Mouse (Mus musculus): ENCODE data around the gene Pole. TPM values are rescaled to one million over a fixed set of nuclear protein-coding genes. Genes with fewer than 3 reads are reported as not detected.
A peak's percentile ranks its signal among the peaks of the same experiment; 100 is the strongest.

The Pole gene
- 1.3 and 1.6 TPM in 2 replicates for polyA plus RNA-seq (2012; rRNA removed)

DNA sequence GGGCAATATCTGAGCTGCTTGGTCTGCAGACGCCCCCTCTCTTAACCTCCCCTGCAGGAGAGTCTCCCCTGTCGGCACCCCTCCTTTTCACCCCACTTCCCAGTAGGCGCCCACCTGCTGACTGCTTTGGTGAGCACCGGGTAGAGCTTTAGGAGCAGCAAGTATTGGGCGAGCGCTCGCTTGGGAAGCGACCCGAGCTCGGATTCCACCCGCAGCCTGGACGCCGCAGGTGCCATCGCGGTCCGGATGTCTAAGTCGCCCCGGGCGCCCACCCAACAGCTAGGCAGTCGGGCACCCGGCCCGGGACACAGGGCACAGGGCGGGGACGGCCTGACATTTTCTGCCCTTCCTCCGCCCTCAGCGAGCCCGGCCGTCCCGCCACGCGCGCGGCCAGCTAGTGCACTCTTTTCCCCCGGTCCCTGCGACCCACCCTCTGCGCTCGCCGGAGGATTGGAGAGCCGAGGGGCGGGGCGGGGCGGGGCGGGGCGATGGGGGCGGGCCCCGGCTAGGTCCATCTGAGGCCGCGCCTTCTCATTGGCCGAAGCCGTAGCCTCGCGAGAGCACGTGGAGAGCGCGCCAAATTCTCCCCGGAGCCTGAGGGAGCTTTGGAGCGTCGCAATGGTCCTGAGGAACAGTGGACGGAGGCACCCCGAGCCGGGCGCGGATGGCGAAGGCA lies at the start of gene Pole, which contains the start of gene Pxmp2:
TSS of gene Pole (plus strand) at position 537 of the 676 bp plus-strand sequence.
TSS of gene Pxmp2 (minus strand) at position 417 of the 676 bp plus-strand sequence.
- no peaks in the 10 kb centered on the region for H3K27me3 ChIP-seq (ENCODE audit: control insufficient read depth, insufficient read depth, low read length)
- H3K4me3 ChIP-seq (replicated peaks; ENCODE audit: insufficient read depth, low read depth, low read length) = peak within 1 kb of the TSS; percentile 74
- H3K4me1 ChIP-seq (ENCODE audit: control insufficient read depth, insufficient read depth, low read length) = no peaks in the 10 kb centered on the region
- WGBS = under 1% methylated on average over 63 of the region's 64 CpGs
- H3K27ac ChIP-seq (ENCODE audit: insufficient read depth, low read length) = no peak within 1 kb of the TSS
- peak; percentile 81 to 85 for DNase-seq
- TF ChIP-seq POLR2A (IDR thresholded peaks at IDR 0.05; ENCODE audit: borderline replicate concordance, insufficient read depth, low read length) = no peak
- no peak for TF ChIP-seq CTCF (IDR thresholded peaks at IDR 0.05; ENCODE audit: borderline replicate concordance, insufficient read depth, low read depth, low read length)

DNA sequence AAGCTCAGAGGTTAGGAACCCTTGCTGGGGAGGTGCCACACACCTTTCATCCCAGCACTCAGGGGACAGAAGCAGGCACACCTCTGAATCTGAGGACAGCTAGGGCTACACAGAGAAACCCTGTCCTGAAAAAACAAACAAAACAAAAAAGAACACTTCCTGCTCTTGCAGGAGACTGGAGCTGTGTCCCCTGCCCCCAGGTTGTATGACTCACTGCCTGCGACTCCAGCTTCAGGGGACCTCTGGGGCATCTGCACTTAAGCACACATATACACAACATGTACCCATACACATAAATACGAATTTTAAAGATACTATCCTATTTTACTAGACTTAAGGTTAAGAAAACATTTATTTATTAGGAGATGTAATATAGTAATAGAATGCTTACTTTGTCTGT lies 42.0 kb upstream of the Pole start:
- Histone ChIP-seq H3K4me1 (ENCODE audit: control insufficient read depth, insufficient read depth, low read length) (no peaks in the 10 kb centered on the region), H3K27ac (ENCODE audit: insufficient read depth, low read length) (no peak overlapping the region), H3K27me3 (ENCODE audit: control insufficient read depth, insufficient read depth, low read length) (no peaks in the 10 kb centered on the region), H3K4me3 (replicated peaks; ENCODE audit: insufficient read depth, low read depth, low read length) (no peak overlapping the region)
- TF ChIP-seq CTCF (IDR thresholded peaks at IDR 0.05; ENCODE audit: borderline replicate concordance, insufficient read depth, low read depth, low read length) (no peak), POLR2A (IDR thresholded peaks at IDR 0.05; ENCODE audit: borderline replicate concordance, insufficient read depth, low read length) (no peak)
- DNase-seq = no peak
- 87% methylated on average over 2 of the region's 2 CpGs for WGBS

DNA sequence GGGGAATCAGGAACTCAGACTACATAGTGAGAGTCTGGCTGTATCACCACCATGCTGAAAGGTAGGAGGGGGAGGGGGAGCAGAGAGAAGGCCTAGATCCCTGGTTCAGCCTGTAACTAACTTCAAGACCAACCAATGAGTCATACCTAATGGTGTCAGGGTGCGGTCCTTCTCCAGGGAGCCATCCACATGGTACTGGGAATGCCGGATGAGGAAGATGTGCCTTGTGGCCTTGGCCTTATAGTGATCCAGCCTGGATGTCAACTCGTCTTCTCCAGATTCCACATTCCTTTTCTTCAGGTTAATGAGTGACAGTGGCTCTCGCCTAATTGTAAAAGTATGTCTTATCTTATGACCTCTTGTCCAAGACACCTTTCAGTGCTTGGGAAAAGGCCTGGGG lies 19.2 kb upstream of the Pole start:
- WGBS = 94% methylated on average over 4 of the region's 4 CpGs
- DNase-seq = no peak
- Histone ChIP-seq H3K27ac (ENCODE audit: insufficient read depth, low read length) (no peak overlapping the region), H3K27me3 (ENCODE audit: control insufficient read depth, insufficient read depth, low read length) (no peaks in the 10 kb centered on the region), H3K4me3 (replicated peaks; ENCODE audit: insufficient read depth, low read depth, low read length) (no peak overlapping the region), H3K4me1 (ENCODE audit: control insufficient read depth, insufficient read depth, low read length) (peaks cover 7% of the 10 kb centered on the region; the same call in 1 of the 2 replicates)
- TF ChIP-seq POLR2A (IDR thresholded peaks at IDR 0.05; ENCODE audit: borderline replicate concordance, insufficient read depth, low read length) (no peak), CTCF (IDR thresholded peaks at IDR 0.05; ENCODE audit: borderline replicate concordance, insufficient read depth, low read depth, low read length) (no peak)

DNA sequence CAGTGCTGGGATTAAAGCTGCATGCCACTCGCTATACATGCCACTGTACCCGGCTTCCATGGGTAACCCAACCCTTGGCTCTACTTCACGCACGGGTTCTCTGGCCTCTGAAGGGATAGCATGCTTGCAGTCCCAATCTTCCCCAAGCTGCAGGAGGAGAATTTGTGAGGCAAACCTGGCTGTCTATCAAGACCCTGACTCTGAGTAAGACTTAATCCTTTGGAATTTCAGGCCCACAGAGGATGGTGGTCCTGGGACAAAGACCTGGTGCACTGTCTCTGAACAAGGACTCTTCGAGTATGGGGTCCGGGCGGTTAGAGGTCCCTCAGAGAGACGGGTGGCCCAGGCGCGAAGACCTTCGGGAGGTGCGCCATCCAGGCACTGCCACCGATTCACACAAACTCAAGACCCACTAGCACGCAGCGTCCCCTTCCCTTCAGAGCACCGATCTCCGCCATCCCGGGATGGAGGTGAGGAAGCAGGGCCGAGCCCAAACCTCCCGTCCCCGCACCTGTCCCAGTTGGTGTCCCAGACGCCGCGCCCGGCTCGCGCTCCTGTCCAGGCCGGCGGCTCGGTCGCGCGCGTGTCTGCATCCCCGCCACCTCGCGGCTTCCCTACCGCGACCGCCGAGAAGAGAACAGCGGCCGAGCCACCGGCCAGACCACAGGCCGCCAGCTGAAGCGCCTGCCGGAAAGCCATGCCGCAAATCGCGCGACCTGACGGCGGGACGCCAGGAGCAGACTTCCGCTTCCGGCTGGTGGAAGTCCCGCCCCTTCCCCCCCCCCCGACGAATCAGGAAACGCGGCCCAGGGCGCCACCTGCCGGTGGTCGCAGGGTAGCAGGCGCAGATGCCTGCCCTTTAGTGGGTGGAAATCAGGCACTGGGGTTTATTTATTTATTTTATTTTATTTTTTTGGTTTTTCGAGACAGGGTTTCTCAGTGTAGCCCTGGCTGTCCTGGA lies 16.7 kb upstream of the Pole start, which contains the start of gene Pgam5:
TSS of gene Pgam5 (minus strand) at position 773 of the 961 bp plus-strand sequence.
- peak; percentile 74 for TF ChIP-seq CTCF (IDR thresholded peaks at IDR 0.05; ENCODE audit: borderline replicate concordance, insufficient read depth, low read depth, low read length)
- TF ChIP-seq POLR2A (IDR thresholded peaks at IDR 0.05; ENCODE audit: borderline replicate concordance, insufficient read depth, low read length) = peak; percentile 67; the same call in 1 of the 2 replicates
- peak within 1 kb of the TSS; percentile 80 for H3K4me3 ChIP-seq (replicated peaks; ENCODE audit: insufficient read depth, low read depth, low read length)
- peaks cover 7% of the 10 kb centered on the region; the same call in 1 of the 2 replicates for H3K4me1 ChIP-seq (ENCODE audit: control insufficient read depth, insufficient read depth, low read length)
- WGBS = 1% methylated on average over 64 of the region's 66 CpGs
- DNase-seq = peak; percentile 89 to 91
- H3K27me3 ChIP-seq (ENCODE audit: control insufficient read depth, insufficient read depth, low read length) = no peaks in the 10 kb centered on the region
- no peak within 1 kb of the TSS for H3K27ac ChIP-seq (ENCODE audit: insufficient read depth, low read length)

DNA sequence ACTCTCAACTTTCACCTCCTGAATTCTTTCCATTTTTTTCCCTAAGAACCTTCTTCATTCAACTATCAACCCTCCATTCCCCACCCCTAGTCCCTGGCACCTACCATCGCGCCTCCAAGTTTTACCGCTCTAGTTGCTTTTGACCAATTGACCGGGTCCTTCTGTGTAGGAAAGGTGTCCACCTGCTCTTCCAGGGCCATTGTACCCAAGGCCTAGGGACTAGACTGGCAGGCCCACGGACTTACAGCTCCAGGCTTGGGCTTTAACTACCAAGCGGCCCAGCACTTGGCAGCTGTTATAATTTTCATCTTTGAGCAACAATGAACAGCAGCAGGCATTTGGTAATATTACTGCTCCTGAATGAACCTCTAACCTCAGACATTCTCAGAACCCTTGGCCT lies 15.9 kb upstream of the Pole start:
- TF ChIP-seq CTCF (IDR thresholded peaks at IDR 0.05; ENCODE audit: borderline replicate concordance, insufficient read depth, low read depth, low read length) = no peak
- TF ChIP-seq POLR2A (IDR thresholded peaks at IDR 0.05; ENCODE audit: borderline replicate concordance, insufficient read depth, low read length) = no peak
- 92% methylated on average over 6 of the region's 6 CpGs for WGBS
- Histone ChIP-seq H3K4me1 (ENCODE audit: control insufficient read depth, insufficient read depth, low read length) (peaks cover 7% of the 10 kb centered on the region; the same call in 1 of the 2 replicates), H3K27me3 (ENCODE audit: control insufficient read depth, insufficient read depth, low read length) (no peaks in the 10 kb centered on the region), H3K27ac (ENCODE audit: insufficient read depth, low read length) (no peak overlapping the region), H3K4me3 (replicated peaks; ENCODE audit: insufficient read depth, low read depth, low read length) (no peak overlapping the region)
- DNase-seq = peak in 1 of 2 experiments; percentile 19

DNA sequence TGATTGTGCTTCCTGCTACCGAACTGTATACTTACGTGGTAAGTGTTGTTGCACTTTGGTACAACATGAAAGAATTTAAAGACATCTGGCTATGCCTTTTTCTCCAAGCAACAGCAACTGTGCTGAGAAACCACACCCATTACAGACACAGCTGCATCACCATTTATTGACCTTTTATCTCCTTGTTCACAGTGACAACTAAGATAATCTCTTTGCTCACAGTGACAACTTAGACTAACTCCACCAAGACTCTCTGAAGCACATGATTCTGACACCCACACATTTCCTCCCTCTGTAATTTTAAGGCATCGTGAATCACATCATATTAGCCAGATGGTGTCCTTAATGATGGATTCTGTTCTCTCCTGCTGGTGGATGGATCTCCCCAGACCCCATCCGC lies 12.0 kb upstream of the Pole start:
- TF ChIP-seq POLR2A (IDR thresholded peaks at IDR 0.05; ENCODE audit: borderline replicate concordance, insufficient read depth, low read length) (no peak), CTCF (IDR thresholded peaks at IDR 0.05; ENCODE audit: borderline replicate concordance, insufficient read depth, low read depth, low read length) (no peak)
- Histone ChIP-seq H3K27me3 (ENCODE audit: control insufficient read depth, insufficient read depth, low read length) (no peaks in the 10 kb centered on the region), H3K4me1 (ENCODE audit: control insufficient read depth, insufficient read depth, low read length) (no peaks in the 10 kb centered on the region), H3K4me3 (replicated peaks; ENCODE audit: insufficient read depth, low read depth, low read length) (no peak overlapping the region), H3K27ac (ENCODE audit: insufficient read depth, low read length) (no peak overlapping the region)
- WGBS = 78% methylated on average over 4 of the region's 4 CpGs
- no peak for DNase-seq

DNA sequence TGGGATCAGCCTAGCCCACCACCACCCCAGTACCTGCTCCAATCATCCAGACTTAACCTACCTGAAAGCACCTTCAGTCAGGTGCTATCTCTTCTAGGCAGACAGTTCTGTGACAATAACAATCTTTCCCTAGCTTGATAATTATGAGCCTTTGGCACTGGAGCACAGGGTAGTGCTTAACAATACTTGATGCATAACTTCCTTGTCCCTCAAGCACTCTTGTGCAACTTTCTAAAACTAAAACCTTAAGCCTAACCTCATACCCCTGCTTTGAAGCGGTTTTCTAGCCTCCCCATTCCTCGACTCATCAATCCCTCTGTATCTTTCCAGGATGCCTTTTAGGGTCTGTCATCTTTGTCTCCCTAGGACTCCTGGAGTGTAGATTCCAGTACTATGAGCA lies 11.3 kb upstream of the Pole start:
- H3K4me3 ChIP-seq (replicated peaks; ENCODE audit: insufficient read depth, low read depth, low read length) = no peak overlapping the region
- no peak overlapping the region for H3K27ac ChIP-seq (ENCODE audit: insufficient read depth, low read length)
- TF ChIP-seq CTCF (IDR thresholded peaks at IDR 0.05; ENCODE audit: borderline replicate concordance, insufficient read depth, low read depth, low read length) (no peak), POLR2A (IDR thresholded peaks at IDR 0.05; ENCODE audit: borderline replicate concordance, insufficient read depth, low read length) (no peak)
- H3K27me3 ChIP-seq (ENCODE audit: control insufficient read depth, insufficient read depth, low read length) = no peaks in the 10 kb centered on the region
- no peaks in the 10 kb centered on the region for H3K4me1 ChIP-seq (ENCODE audit: control insufficient read depth, insufficient read depth, low read length)
- DNase-seq = no peak
- 57% methylated on average over 2 of the region's 2 CpGs for WGBS

All from cerebellum, adult 2 months (tissue).